Mouse (Mus musculus) pancreas, adult 10 weeks (tissue): ENCODE data around the gene Il17f. TPM values are rescaled to one million over a fixed set of nuclear protein-coding genes. Genes with fewer than 3 reads are reported as not detected.

ENCODE experiments used
- polyA plus RNA-seq: library from polyadenylated mRNA; stranded (reverse); fragments of 350-450 nt; fragmentation: Illumina TruSeq; extraction: RNeasy Lipid Tissue Mini Kit (QIAGEN cat#74804); gene quantifications from one replicate; pipeline ENCODE4 v1.2.3, GENCODE M21; 2015; ENCODE audit warnings: low read depth, low replicate concordance; ENCODE audit not compliant: insufficient read depth

Il17f gene
- polyA plus RNA-seq = not detected

GRCm38 (mm10) chr1:20790517-20790916 is at the start of gene Il17f:
Il17f (minus strand) TSS chr1:20790617.

GRCm38 (mm10) chr1:20819771-20820605 is 29.6 kb upstream of the Il17f start, which contains the start of gene Mcm3:
Mcm3 (minus strand) TSS chr1:20820312.

GRCm38 (mm10) chr1:20730903-20731302 is 59.5 kb downstream of the Il17f start, which contains the start of gene Il17a:
Il17a (plus strand) TSS chr1:20730905.

Other genes starting within 250 kb of the Il17f start
- gene Pkhd1, start 172.6 kb downstream of the Il17f start, polyA plus RNA-seq = 3.1 TPM
- not detected for gene Il17a, start 59.7 kb downstream of the Il17f start, polyA plus RNA-seq
- 2.4 TPM for gene Mcm3, start 29.7 kb upstream of the Il17f start, polyA plus RNA-seq
- gene Paqr8, start 100.0 kb upstream of the Il17f start, polyA plus RNA-seq = 0.72 TPM
- gene Efhc1, start 161.0 kb upstream of the Il17f start, polyA plus RNA-seq = not detected